Mouse (Mus musculus) testis, adult 2 months (tissue): ENCODE results near the gene Gm21885. TPM values are rescaled to one million over a fixed set of nuclear protein-coding genes. Genes with fewer than 3 reads are reported as not detected.

Experiments
- H3K27ac ChIP-seq: fragments of 200-500 bp; 2 replicates; pipeline ENCODE4 v1.5.1; 2012; ENCODE audit warnings: low read depth, low read length; ENCODE audit not compliant: control insufficient read depth, insufficient read depth
- H3K27me3 ChIP-seq: fragments of 200-500 bp; 2 replicates; pipeline ENCODE4 v1.6.1; 2012; ENCODE audit warnings: mild to moderate bottlenecking, low read length, moderate library complexity; ENCODE audit not compliant: control insufficient read depth, insufficient read depth
- H3K36me3 ChIP-seq: fragments of 200-500 bp; 2 replicates; pipeline ENCODE4 v1.6.1; 2012; ENCODE audit warnings: mild to moderate bottlenecking, low read length; ENCODE audit not compliant: control insufficient read depth, insufficient read depth
- H3K4me1 ChIP-seq: fragments of 200-500 bp; 2 replicates; pipeline ENCODE4 v1.6.1; 2012; ENCODE audit warnings: low read length; ENCODE audit not compliant: control insufficient read depth, insufficient read depth
- H3K4me3 ChIP-seq: fragments of 200-500 bp; 2 replicates; pipeline ENCODE4 v1.5.1; 2012; ENCODE audit warnings: low read depth, mild to moderate bottlenecking, low read length, moderate library complexity, mixed read lengths; ENCODE audit not compliant: control insufficient read depth
- CTCF ChIP-seq: fragments of 200-500 bp; IDR thresholded peaks from 2 replicates; pipeline ENCODE4 v1.5.1; 2012; ENCODE audit warnings: low read depth, mild to moderate bottlenecking, inconsistent platforms, low read length, moderate library complexity; ENCODE audit not compliant: control insufficient read depth, insufficient read depth, insufficient replicate concordance
- POLR2A ChIP-seq: fragments of 200-500 bp; IDR thresholded peaks from 2 replicates; pipeline ENCODE4 v1.6.1; 2012; ENCODE audit warnings: low read depth, mild to moderate bottlenecking, inconsistent platforms, low read length, moderate library complexity; ENCODE audit not compliant: control insufficient read depth
- polyA plus RNA-seq: library from polyadenylated mRNA; depleted of rRNA; stranded (reverse); fragments of >200 nt; gene quantifications from 2 replicates; pipeline ENCODE4 v1.2.3, GENCODE M21; 2012; rRNA removed

The Gm21885 gene
- polyA plus RNA-seq, 1 experiment = not detected

DNA sequence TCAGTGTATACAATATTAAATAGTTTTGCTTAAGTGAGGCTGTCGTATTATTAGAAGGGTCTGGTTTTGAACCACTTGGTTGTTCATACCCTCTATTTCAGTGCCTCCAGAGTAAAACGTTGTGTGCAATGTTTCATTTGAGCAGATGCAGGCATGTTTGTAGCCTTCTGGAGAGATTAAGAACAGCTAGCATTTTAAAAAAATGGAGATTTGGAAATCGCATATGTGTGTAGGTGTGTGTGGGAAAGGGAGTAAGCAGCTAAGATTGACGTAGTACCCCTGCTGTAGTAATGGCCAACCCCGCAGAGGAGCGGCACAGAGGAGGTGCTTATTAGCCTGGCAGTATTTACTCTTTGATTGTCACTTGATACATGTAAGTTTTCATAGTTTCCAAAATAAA is 51.1 kb downstream of the Gm21885 start:
- TF ChIP-seq CTCF (no peak), POLR2A (no peak)
- H3K4me1 ChIP-seq = no peaks in the 10 kb centered on the region
- H3K27me3 ChIP-seq = no peaks in the 10 kb centered on the region
- no peak overlapping the region for H3K27ac ChIP-seq
- peaks cover 1% of the 10 kb centered on the region; the same call in 1 of the 2 replicates for H3K36me3 ChIP-seq
- H3K4me3 ChIP-seq = no peak overlapping the region

DNA sequence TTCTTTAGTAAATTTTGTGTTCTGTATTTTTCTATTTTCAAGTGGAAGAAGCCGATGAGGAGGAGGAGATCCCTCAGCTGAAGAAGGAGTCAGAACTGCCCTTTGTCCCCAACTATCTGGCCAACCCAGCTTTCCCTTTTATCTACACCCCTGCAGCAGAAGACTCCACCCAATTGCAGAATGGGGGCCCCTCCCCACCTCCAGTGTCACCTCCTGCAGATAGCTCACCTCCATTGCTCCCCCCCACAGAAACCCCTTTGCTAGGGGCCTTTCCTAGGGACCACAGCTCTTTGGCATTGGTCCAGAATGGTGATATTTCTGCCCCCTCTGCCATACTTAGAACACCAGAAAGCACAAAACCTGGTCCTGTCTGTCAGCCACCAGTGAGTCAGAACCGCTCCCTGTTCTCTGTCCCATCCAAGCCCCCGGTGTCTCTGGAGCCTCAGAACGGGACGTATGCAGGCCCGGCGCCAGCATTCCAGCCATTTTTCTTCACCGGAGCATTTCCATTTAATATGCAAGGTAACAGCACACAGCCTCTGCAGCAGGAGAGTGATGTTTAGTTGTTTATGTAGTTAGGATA is 52.8 kb downstream of the Gm21885 start:
- Histone ChIP-seq H3K4me1 (no peaks in the 10 kb centered on the region), H3K36me3 (peaks cover 1% of the 10 kb centered on the region; the same call in 1 of the 2 replicates), H3K4me3 (no peak overlapping the region), H3K27ac (no peak overlapping the region), H3K27me3 (no peaks in the 10 kb centered on the region)
- TF ChIP-seq POLR2A (no peak), CTCF (no peak)

Other genes with a start within 250 kb of the Gm21885 start
- gene Tob1, start 70.4 kb upstream of the Gm21885 start, polyA plus RNA-seq = 40.5 and 43.2 TPM in 2 replicates
- 0.55 and 0.59 TPM in 2 replicates for gene Wfikkn2, start 35.9 kb upstream of the Gm21885 start, polyA plus RNA-seq
- 8.2 and 10.7 TPM in 2 replicates for gene Luc7l3, start 40.1 kb downstream of the Gm21885 start, polyA plus RNA-seq
- gene Ankrd40, start 46.1 kb downstream of the Gm21885 start, polyA plus RNA-seq = 80.8 and 89.0 TPM in 2 replicates
- gene Abcc3, start 111.1 kb downstream of the Gm21885 start, polyA plus RNA-seq = 123 and 126 TPM in 2 replicates
- gene Cacna1g, start 192.3 kb downstream of the Gm21885 start, polyA plus RNA-seq = 3.4 and 5.1 TPM in 2 replicates
- gene Spata20, start 204.3 kb downstream of the Gm21885 start, polyA plus RNA-seq = 1,087 and 1,277 TPM in 2 replicates
- gene Epn3, start 218.1 kb downstream of the Gm21885 start, polyA plus RNA-seq = 1.7 and 1.8 TPM in 2 replicates
- gene Mycbpap, start 239.9 kb downstream of the Gm21885 start, polyA plus RNA-seq = 193 and 197 TPM in 2 replicates